Mouse (Mus musculus) macrophage (primary cell): ENCODE measurements around the gene Grik1. TPM values are rescaled to one million over a fixed set of nuclear protein-coding genes. Genes with fewer than 3 reads are reported as not detected.

ENCODE experiments used
- polyA plus RNA-seq: library from polyadenylated mRNA; stranded (reverse); fragments of 250-400 nt; gene quantifications from 3 replicates; pipeline ENCODE4 v1.2.4, GENCODE M21; 2018; ENCODE audit warnings: inconsistent platforms

The Grik1 gene
- polyA plus RNA-seq, 1 experiment from 2014 or later: not detected

Other genes with a start within 250 kb of the Grik1 start
- gene Cldn17, start 216.7 kb upstream of the Grik1 start, polyA plus RNA-seq: not detected in 3 replicates